Mouse (Mus musculus) brain, adult 2 months (tissue): ENCODE results near the gene Pde4d.

Source experiments
- DNase-seq: peaks from one replicate; pipeline ENCODE4 v3.0.0; 2011; ENCODE audit warnings: low read depth, low spot score

Pde4d gene

GRCm38 (mm10) chr13:109491829-109492228 is 1042.1 kb downstream of the Pde4d start:
- no peak for DNase-seq

GRCm38 (mm10) chr13:109500336-109500735 is 1050.6 kb downstream of the Pde4d start:
- DNase-seq = peak; percentile 77

- DNase-seq = no peak
These were observed 1053.0 kb downstream of the Pde4d start for GRCm38 (mm10) chr13:109502796-109503195.

GRCm38 (mm10) chr13:109506754-109507153 is 1057.0 kb downstream of the Pde4d start:
- no peak for DNase-seq

GRCm38 (mm10) chr13:109508472-109508871 is 1058.7 kb downstream of the Pde4d start:
- no peak for DNase-seq

GRCm38 (mm10) chr13:109518194-109518593 is 1068.4 kb downstream of the Pde4d start:
- DNase-seq = no peak

- peak; percentile 48 for DNase-seq
These were observed 1069.7 kb downstream of the Pde4d start for GRCm38 (mm10) chr13:109519485-109519884.

GRCm38 (mm10) chr13:109519966-109520646 is 1070.4 kb downstream of the Pde4d start:
- DNase-seq = peak; percentile 69

GRCm38 (mm10) chr13:109533838-109534523 is 1084.2 kb downstream of the Pde4d start:
- DNase-seq = no peak

- DNase-seq = no peak
These were observed 1085.0 kb downstream of the Pde4d start for GRCm38 (mm10) chr13:109534709-109535284.

- peak; percentile 43 for DNase-seq
These were observed 1086.9 kb downstream of the Pde4d start for GRCm38 (mm10) chr13:109536636-109537035.

GRCm38 (mm10) chr13:109539371-109539770 is 1089.6 kb downstream of the Pde4d start:
- DNase-seq = no peak

- DNase-seq = peak; percentile 74
These were observed 1094.9 kb downstream of the Pde4d start for GRCm38 (mm10) chr13:109544646-109545045.

GRCm38 (mm10) chr13:109546337-109546736 is 1096.6 kb downstream of the Pde4d start:
- DNase-seq = peak; percentile 47

GRCm38 (mm10) chr13:109547006-109547587 is 1097.3 kb downstream of the Pde4d start:
- DNase-seq = no peak

- DNase-seq = peak; percentile 95
These were observed 1098.0 kb downstream of the Pde4d start for GRCm38 (mm10) chr13:109547700-109548099.

GRCm38 (mm10) chr13:109548263-109548662 is 1098.5 kb downstream of the Pde4d start:
- peak; percentile 36 for DNase-seq

- peak; percentile 46 for DNase-seq
These were observed 1099.2 kb downstream of the Pde4d start for GRCm38 (mm10) chr13:109548771-109549555.

GRCm38 (mm10) chr13:109551836-109552235 is 1102.1 kb downstream of the Pde4d start:
- no peak for DNase-seq

- peak; percentile 76 for DNase-seq
These were observed 1105.8 kb downstream of the Pde4d start for GRCm38 (mm10) chr13:109555513-109555912.

- no peak for DNase-seq
These were observed 1107.1 kb downstream of the Pde4d start for GRCm38 (mm10) chr13:109556853-109557252.
